Mouse (Mus musculus): ENCODE measurements around the gene Lim2. TPM values are rescaled to one million over a fixed set of nuclear protein-coding genes. Genes with fewer than 3 reads are reported as not detected.

The Lim2 gene
- polyA plus RNA-seq, 1 experiment, result not detected

GRCm38 (mm10) chr7:43443126-43443916 is 15.9 kb downstream of the Lim2 start:
- DNase-seq (ENCODE audit: extremely low spot score in 1 of 2, low spot score in 1 of 2), result peak; percentile 55 to 75

GRCm38 (mm10) chr7:43443917-43444293 is 16.4 kb downstream of the Lim2 start, which contains the start of the genes Etfb and Gm45233:
TSS of gene Etfb (plus strand) at chr7:43444083.
TSS of gene Gm45233 (plus strand) at chr7:43444128.
- peak; percentile 92 to 96 for DNase-seq (ENCODE audit: extremely low spot score in 1 of 2, low spot score in 1 of 2)

- no peak for DNase-seq (ENCODE audit: extremely low spot score in 1 of 2, low spot score in 1 of 2)
Observed at GRCm38 (mm10) chr7:43447801-43448200, 20.3 kb downstream of the Lim2 start.

GRCm38 (mm10) chr7:43448246-43448645 is 20.8 kb downstream of the Lim2 start:
- no peak for DNase-seq (ENCODE audit: extremely low spot score in 1 of 2, low spot score in 1 of 2)

DNA sequence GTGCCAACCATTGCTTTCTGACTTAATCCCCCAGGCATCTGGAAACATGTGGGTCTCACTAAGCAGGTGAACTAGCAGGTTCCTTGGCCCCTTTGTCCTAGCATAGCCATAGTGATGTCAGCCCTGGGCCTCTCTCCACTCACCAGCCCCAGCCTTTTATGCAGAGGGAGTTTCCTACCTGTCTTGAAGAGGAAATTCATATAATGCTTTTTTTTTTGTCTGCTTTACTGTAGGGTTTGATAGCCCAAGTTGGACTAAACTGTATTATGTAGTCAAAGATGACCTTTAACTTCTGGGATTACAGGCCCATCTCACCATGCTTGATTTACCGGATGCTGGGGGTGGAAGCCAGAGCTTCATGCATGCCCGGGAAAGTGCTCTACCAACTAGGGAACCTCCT is 22.3 kb downstream of the Lim2 start:
- no peak for DNase-seq (ENCODE audit: extremely low spot score in 1 of 2, low spot score in 1 of 2)

DNA sequence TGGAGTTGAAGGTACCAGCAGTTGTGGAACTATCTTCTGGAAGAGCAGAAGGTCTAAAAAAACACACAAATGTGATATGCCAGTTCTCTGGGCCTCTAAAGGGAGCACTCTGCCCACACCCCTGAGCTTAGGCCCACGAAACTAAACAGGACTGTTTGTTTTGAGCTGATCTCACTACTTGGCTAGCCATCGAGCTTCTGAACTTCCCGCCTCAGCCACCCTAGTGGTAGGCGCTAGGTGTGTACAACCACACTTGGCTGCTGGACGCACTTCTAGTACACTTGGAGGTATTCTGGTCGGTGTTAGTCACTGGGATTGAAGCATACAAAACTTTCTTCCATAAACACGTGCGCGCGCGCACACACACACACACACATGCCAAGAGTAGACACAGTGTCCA is 24.3 kb downstream of the Lim2 start:
- no peak for DNase-seq (ENCODE audit: extremely low spot score in 1 of 2, low spot score in 1 of 2)

DNA sequence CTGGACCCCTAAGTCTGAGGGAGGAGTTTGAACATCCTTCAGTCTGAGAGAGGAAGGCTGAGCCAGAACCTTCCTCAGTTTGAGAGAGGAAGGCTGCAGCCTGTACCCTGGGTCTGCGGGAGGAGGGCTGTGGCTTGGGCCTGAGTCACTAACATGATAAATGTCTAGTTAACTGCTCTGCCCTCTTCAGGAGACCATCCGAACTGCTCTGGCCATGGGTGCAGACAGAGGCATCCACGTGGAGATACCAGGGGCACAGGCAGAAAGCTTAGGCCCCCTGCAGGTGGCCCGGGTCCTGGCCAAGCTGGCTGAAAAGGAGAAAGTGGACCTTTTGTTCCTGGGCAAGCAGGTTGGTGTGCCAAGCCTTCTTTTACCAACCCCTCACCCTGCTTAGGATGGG is 25.1 kb downstream of the Lim2 start:
- DNase-seq (ENCODE audit: extremely low spot score in 1 of 2, low spot score in 1 of 2), result no peak

DNA sequence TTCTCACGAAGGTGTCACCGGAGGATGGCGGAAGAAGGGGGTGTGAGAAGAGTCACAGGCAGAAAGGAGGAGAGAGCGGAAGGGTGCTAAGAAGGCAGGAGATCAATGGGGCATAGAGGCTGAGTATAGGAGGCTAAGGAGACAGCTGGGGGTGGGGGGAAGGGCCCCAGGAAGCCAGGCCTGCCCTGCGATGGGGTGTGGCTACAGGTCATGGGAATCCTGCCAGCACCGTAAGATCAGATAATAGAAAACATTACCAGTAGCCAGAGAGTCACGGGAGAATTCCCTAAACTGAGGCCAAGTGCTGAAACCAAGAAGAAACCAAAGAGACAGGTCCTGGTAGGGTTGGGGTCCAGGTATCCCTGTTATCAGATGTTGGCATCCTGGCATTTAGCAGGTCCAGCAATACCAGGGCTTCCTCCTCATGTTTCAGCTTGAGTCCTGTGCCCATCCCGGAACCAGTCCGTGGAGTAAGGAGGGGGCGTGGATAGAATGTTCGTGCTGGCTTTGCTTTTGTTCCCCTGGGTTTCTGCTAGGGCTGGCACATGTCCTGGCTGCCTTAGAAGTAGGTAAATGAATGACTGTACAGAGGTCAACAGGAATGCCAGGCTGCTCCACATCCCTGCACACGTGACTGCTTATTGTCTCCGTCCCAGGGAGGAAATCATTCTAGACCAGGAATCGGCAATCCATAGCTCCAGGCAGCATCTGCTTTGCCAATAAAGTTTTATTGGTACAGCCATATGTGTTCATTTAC is 26.3 kb downstream of the Lim2 start:
- DNase-seq (ENCODE audit: extremely low spot score in 1 of 2, low spot score in 1 of 2), result no peak

GRCm38 (mm10) chr7:43454371-43454770 is 26.9 kb downstream of the Lim2 start:
- DNase-seq (ENCODE audit: extremely low spot score in 1 of 2, low spot score in 1 of 2), result no peak

DNA sequence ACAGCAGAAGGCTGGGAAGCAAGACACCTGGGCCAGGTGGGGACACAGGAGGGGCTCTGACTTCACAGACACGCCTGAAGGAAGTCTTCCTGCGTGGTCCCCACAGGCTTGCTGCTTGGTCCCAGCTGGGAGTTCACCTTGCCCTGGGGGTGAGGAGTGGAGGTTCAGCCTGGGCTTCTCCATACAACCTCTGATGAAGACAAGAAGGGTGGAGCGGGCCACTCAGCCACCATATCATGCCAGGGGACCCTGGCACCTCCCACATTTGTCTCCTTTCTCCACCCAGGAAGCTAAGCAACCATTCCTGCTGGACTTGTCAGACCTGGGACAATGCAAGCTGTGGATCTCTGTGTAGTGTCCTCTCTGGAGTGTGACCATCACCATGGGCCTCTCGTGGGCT is 35.4 kb downstream of the Lim2 start, which contains the start of gene Vsig10l:
Vsig10l (plus strand) TSS at position 301 of the 400 bp plus-strand sequence.
- no peak for DNase-seq (ENCODE audit: extremely low spot score in 1 of 2, low spot score in 1 of 2)

DNA sequence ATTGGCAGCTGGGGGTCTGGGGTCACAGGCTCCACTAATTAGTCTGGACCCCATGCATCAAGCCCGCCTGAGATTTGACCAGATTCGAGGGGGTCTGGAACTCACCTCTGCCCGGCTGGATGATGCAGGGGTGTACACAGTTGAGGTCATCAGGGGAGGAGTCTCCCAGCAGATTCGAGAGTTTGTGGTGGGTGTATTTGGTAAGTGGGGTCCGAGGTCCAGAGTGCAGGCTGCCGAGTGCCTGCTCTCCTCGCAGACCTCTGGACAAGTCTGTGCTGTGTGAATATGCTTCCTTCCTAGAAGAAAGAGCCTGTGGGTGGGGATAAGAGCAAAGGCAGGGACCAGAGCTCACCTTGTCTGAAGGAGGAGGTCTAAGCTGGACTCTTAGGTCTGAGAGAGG is 36.5 kb downstream of the Lim2 start:
- no peak for DNase-seq (ENCODE audit: extremely low spot score in 1 of 2, low spot score in 1 of 2)

- no peak for DNase-seq (ENCODE audit: extremely low spot score in 1 of 2, low spot score in 1 of 2)
Observed at GRCm38 (mm10) chr7:43464864-43465343, 37.4 kb downstream of the Lim2 start.

GRCm38 (mm10) chr7:43465344-43466098 is 38.1 kb downstream of the Lim2 start:
- peak; percentile 56 to 74 for DNase-seq (ENCODE audit: extremely low spot score in 1 of 2, low spot score in 1 of 2)

- peak; percentile 33 to 83 for DNase-seq (ENCODE audit: extremely low spot score in 1 of 2, low spot score in 1 of 2)
Observed at GRCm38 (mm10) chr7:43466099-43466694, 38.7 kb downstream of the Lim2 start.

- peak in 1 of 2 experiments; percentile 50 for DNase-seq (ENCODE audit: extremely low spot score in 1 of 2, low spot score in 1 of 2)
Observed at GRCm38 (mm10) chr7:43470373-43470772, 42.9 kb downstream of the Lim2 start.

- no peak for DNase-seq (ENCODE audit: extremely low spot score in 1 of 2, low spot score in 1 of 2)
Observed at GRCm38 (mm10) chr7:43475706-43476105, 48.2 kb downstream of the Lim2 start.

- DNase-seq (ENCODE audit: extremely low spot score in 1 of 2, low spot score in 1 of 2), result no peak
Observed at GRCm38 (mm10) chr7:43476376-43476775, 48.9 kb downstream of the Lim2 start.

DNA sequence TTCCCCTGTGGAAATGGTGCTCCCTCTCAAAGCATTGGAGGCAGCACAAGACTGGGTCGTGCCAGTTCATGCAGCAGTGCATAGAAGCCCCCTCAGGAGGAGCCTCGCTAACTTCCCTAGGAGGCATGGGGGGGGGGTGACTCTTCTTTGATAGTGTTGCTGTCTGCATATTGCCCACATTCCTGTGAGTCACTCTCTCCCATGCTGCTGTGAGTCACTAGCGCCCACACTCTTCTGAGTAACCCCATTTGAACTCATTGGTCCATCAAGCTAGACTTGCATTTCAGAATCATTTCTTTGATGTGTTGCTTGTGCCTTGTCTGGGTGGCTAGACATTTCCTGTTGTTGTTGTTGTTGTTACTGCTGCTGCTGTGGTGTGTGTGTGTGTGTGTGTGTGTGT is 53.7 kb downstream of the Lim2 start:
- peak; percentile 82 for DNase-seq (ENCODE audit: extremely low spot score in 1 of 2, low spot score in 1 of 2)

GRCm38 (mm10) chr7:43482090-43482716 is 54.7 kb downstream of the Lim2 start:
- no peak for DNase-seq (ENCODE audit: extremely low spot score in 1 of 2, low spot score in 1 of 2)

GRCm38 (mm10) chr7:43483236-43483635 is 55.8 kb downstream of the Lim2 start:
- DNase-seq (ENCODE audit: extremely low spot score in 1 of 2, low spot score in 1 of 2), result no peak
